Mouse (Mus musculus) lung, postnatal 0 days (tissue): ENCODE data around the gene Bclaf1.
A peak's percentile ranks its signal among the peaks of the same experiment; 100 is the strongest.

Experiments
- CTCF ChIP-seq: IDR thresholded peaks from 2 replicates; pipeline ENCODE4 v1.5.1; 2016; ENCODE audit warnings: antibody characterized with exemption, mild to moderate bottlenecking
- EP300 ChIP-seq: IDR thresholded peaks from 2 replicates; pipeline ENCODE4 v1.6.1; 2016; ENCODE audit warnings: antibody characterized with exemption, mild to moderate bottlenecking, control low read depth

DNA sequence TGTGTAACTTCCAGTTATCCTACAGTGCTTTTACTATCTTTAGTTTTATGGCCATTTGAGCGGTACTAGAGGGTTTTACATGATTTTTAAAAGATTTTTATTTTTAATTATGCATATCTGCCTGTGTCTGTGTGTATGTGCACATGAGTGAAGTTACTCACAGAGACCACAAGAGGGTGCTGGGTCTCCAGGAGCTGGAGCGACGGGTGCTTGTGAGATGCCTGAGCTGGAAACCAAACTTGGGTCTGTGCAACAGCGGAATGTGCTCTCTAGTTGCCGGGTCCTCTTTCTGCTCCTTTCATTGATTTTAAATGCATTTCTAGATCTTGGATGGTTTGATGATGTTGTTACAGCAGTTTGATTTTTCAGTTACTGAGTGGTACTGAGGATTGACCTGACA, 59.8 kb downstream of the Bclaf1 start:
- TF ChIP-seq EP300 = no peak
- TF ChIP-seq CTCF = peak; percentile 19; the same call in 1 of the 2 replicates
